Mouse (Mus musculus) ES-E14 (cell line): ENCODE measurements around the gene Agap2. TPM values are rescaled to one million over a fixed set of nuclear protein-coding genes. Genes with fewer than 3 reads are reported as not detected.
A peak's percentile ranks its signal among the peaks of the same experiment; 100 is the strongest.

Source experiments
- DNase-seq: peaks from one replicate; pipeline ENCODE4 v3.0.0-alpha.2; 2013; ENCODE audit warnings: low read depth, low spot score
- H3K27ac ChIP-seq: 2 replicates; pipeline ENCODE4 v1.5.1; 2012; ENCODE audit warnings: low read depth, mild to moderate bottlenecking, low read length, moderate library complexity, mixed read lengths; ENCODE audit not compliant: poor library complexity, insufficient read depth, severe bottlenecking
- H3K36me3 ChIP-seq: 2 replicates; pipeline ENCODE4 v1.6.1; 2012; ENCODE audit warnings: mild to moderate bottlenecking, low read length, moderate library complexity, mixed read lengths; ENCODE audit not compliant: control insufficient read depth, poor library complexity, insufficient read depth, severe bottlenecking
- H3K4me1 ChIP-seq, 2 experiments: fragments of 150-350 bp in 1 of 2; sonication (generic) in 1 of 2; 2 replicates each; pipeline ENCODE4 v1.6.1; 2012; ENCODE audit warnings: low read length in 2 of 2, mild to moderate bottlenecking in 1 of 2, mixed read lengths in 1 of 2; ENCODE audit not compliant: control insufficient read depth in 2 of 2, insufficient read depth in 2 of 2, poor library complexity in 1 of 2
- H3K4me3 ChIP-seq, 2 experiments: fragments of 150-350 bp in 1 of 2; sonication (generic) in 1 of 2; 2 replicates each; pipeline ENCODE4 v1.5.1; 2012; ENCODE audit warnings: low read length in 2 of 2, low read depth in 1 of 2, mild to moderate bottlenecking in 1 of 2, mixed read lengths in 1 of 2; ENCODE audit not compliant: insufficient read depth in 1 of 2, poor library complexity in 1 of 2, severe bottlenecking in 1 of 2
- H3K9ac ChIP-seq: 2 replicates; pipeline ENCODE4 v1.6.1; 2012; ENCODE audit warnings: low read depth, mild to moderate bottlenecking, low read length, mixed read lengths; ENCODE audit not compliant: poor library complexity, insufficient read depth, severe bottlenecking
- H3K9me3 ChIP-seq: fragments of 150-350 bp; sonication (generic); 2 replicates; pipeline ENCODE4 v1.6.1; 2012; ENCODE audit warnings: low read depth, mild to moderate bottlenecking, low read length; ENCODE audit not compliant: control insufficient read depth, insufficient read depth
- CHD2 ChIP-seq: IDR thresholded peaks from 2 replicates; pipeline ENCODE4 v1.6.1; 2014; ENCODE audit warnings: mild to moderate bottlenecking, low read depth, low read length, inconsistent platforms
- HCFC1 ChIP-seq: IDR thresholded peaks from 2 replicates; pipeline ENCODE4 v1.6.1; 2012; ENCODE audit warnings: low read length, inconsistent platforms, borderline replicate concordance; ENCODE audit not compliant: insufficient read depth
- MAFK ChIP-seq: IDR thresholded peaks from 2 replicates; pipeline ENCODE4 v1.6.1; 2014; ENCODE audit warnings: mild to moderate bottlenecking, low read depth, low read length, inconsistent platforms; ENCODE audit not compliant: insufficient read depth
- ZC3H11A ChIP-seq: IDR thresholded peaks from 2 replicates; pipeline ENCODE4 v1.6.1; 2012; ENCODE audit warnings: low read depth, mild to moderate bottlenecking, inconsistent platforms, low read length, borderline replicate concordance
- ZNF384 ChIP-seq: IDR thresholded peaks from 2 replicates; pipeline ENCODE4 v1.6.1; 2012; ENCODE audit warnings: low read depth, low read length, inconsistent platforms
- in situ Hi-C, 2 experiments: fragments of 600-800 bp; cut with MboI; formaldehyde crosslinking; loops; one replicate each; pipeline ENCODE4 v1.15.1; 2025; ENCODE audit warnings: low sequenced_read_pairs in 2 of 2, inconsistent platforms in 1 of 2; ENCODE audit not compliant: unreplicated experiment in 2 of 2
- total RNA-seq: library from RNA; depleted of rRNA; stranded (reverse); fragments of 300-350 nt; gene quantifications from 2 replicates; pipeline ENCODE4 v1.2.3, GENCODE M21; 2012

Agap2 gene
- total RNA-seq, 1 experiment: 1.4 TPM

DNA sequence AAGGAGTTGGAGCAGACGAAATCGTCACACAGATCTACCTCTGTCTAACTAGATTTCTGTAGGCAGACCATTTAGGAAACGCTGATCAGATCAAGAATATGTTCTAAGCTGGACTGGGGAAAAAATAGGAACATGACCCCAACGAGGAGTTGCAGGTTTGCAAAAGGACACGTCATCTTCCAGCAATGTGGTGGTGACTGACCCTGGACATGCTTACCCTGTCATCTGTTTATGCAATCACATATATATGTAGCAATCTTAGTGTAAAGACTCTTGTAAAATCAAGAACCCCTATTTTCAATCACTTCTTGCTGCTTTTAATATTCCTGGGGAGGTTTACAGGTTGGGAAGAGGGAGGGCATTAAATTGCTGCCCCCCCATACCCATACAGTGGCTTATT lies 12.6 kb upstream of the Agap2 start:
- Histone ChIP-seq H3K9me3 (no peaks in the 10 kb centered on the region), H3K4me3 (no peak overlapping the region), H3K4me1 (peaks cover 2 to 13% of the 10 kb centered on the region in 2 experiments; a peak in 3 of 4 replicates), H3K27ac (no peak overlapping the region), H3K9ac (no peak overlapping the region), H3K36me3 (peaks cover 30% of the 10 kb centered on the region)
- TF ChIP-seq ZNF384 (no peak), CHD2 (no peak), HCFC1 (no peak), ZC3H11A (no peak), MAFK (no peak)
- no peak for DNase-seq
- in situ Hi-C loops: no loop called here

DNA sequence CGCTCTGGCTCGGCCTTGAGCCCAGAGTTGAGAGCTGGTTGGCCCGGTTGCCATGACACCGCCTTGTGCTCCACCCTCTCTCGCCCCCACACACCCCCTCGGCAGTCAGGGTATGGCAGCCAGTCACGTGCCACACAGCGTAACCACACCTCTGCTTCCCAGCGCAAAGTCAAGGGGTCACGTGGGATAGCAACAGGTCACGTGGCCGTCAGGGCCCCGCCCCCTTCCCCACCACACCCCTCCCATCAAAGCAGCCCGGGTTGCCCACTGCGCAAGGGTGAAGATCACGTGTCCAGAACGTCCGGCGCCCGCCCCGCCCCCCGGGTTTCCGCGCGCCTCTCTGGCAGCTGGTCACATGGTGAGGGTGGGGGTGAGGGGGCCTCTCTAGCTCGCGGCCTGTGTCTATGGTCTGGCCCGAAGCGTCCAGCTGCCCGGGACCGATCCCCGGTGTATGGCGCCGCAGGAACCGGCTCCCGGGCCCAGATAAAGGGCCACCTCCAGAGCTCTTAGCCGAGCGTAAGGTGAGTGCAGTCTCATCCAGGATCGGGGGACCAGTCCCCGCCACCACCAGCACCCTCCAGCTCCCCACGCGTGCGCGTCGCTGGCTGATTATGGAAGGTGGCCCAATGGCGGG lies 11.7 kb upstream of the Agap2 start, which contains the start of gene Cdk4:
Gene Cdk4 (plus strand): TSS at position 296 of the 634 bp plus-strand sequence.
- peaks cover 2 to 13% of the 10 kb centered on the region in 2 experiments; a peak in 3 of 4 replicates for H3K4me1 ChIP-seq
- 0 out of 2 replicates have a peak, but pooled peaks have one; percentile 64 for TF ChIP-seq HCFC1
- TF ChIP-seq CHD2: no peak
- H3K9me3 ChIP-seq: no peaks in the 10 kb centered on the region
- peak; percentile 97 for DNase-seq
- in situ Hi-C loops: no loop called here
- peak within 1 kb of the TSS; percentile 77 for H3K27ac ChIP-seq
- H3K36me3 ChIP-seq: peaks cover 36% of the 10 kb centered on the region
- H3K4me3 ChIP-seq: peak within 1 kb of the TSS; percentile 84 to 99
- peak within 1 kb of the TSS; percentile 98 for H3K9ac ChIP-seq

DNA sequence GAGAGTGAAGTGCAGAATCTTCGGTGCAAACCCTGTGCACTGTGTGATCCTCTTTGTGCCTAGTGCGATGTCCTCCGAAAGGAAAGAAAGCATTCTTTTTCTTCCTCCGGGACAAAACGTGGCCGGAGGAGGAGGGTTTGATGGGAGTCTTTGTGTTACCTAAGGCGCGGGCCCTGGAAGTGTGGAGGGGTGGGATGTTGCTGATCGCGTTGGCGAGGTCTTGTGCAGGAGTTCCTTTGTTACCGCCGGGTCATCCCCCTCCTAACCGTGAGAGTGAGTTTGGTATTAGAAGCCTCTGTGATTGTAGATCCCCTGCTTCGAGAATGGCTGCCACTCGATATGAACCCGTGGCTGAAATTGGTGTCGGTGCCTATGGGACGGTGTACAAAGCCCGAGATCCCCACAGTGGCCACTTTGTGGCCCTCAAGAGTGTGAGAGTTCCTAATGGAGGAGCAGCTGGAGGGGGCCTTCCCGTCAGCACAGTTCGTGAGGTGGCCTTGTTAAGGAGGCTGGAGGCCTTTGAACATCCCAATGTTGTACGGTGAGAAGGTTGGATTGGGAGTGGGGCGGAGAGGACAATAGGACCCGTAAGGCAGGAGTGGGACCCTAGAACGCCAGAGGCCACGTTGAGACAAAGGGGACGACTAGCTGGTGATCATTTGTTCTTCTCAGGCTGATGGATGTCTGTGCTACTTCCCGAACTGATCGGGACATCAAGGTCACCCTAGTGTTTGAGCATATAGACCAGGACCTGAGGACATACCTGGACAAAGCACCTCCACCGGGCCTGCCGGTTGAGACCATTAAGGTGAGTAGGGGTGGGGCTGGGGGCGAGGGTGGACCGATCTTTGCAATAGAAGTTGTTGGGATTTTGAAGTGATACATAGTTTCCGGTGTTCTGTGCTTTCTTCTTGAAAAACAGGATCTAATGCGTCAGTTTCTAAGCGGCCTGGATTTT lies 10.9 kb upstream of the Agap2 start:
- Histone ChIP-seq H3K27ac (peak overlapping the region; percentile 77), H3K9ac (peak overlapping the region; percentile 98), H3K9me3 (no peaks in the 10 kb centered on the region), H3K4me3 (peak overlapping the region; percentile 84 to 99), H3K36me3 (peaks cover 39% of the 10 kb centered on the region), H3K4me1 (peaks cover 2 to 10% of the 10 kb centered on the region in 2 experiments; a peak in 3 of 4 replicates)
- in situ Hi-C loops: no loop called here
- DNase-seq: no peak
- TF ChIP-seq ZC3H11A (no peak), HCFC1 (no peak), MAFK (no peak), ZNF384 (no peak), CHD2 (no peak)

DNA sequence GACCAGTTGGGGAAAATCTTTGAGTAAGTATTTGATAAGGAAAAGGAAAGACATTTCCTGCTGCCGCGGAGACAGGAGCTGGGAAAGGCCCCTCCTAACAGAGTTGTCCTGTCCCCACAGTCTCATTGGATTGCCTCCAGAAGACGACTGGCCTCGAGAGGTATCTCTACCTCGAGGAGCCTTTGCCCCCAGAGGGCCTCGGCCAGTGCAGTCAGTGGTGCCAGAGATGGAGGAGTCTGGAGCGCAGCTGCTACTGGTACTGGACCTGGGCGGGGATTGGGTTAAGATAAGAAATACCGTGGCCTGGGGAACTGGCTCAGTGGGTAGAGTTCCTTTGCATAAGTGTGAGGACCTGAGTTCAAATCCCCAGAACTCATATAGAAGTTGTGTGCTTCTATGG lies 9.1 kb upstream of the Agap2 start:
- TF ChIP-seq ZNF384: no peak
- Histone ChIP-seq H3K9ac (no peak overlapping the region; the same call in 1 of the 2 replicates), H3K36me3 (peaks cover 39% of the 10 kb centered on the region), H3K9me3 (no peaks in the 10 kb centered on the region), H3K4me1 (peaks cover 2 to 10% of the 10 kb centered on the region in 2 experiments; a peak in 3 of 4 replicates), H3K4me3 (no peak overlapping the region; a peak in 1 of 4 replicates), H3K27ac (no peak overlapping the region)
- in situ Hi-C loops: no loop called here
- DNase-seq: no peak
